10 mouse cellular contexts compared by ENCODE assay signal in genomic region chr8:61288006-61288566, GRCm38 (mm10).
DNase-seq lines count a peak whose midpoint lies in the region; ATAC-seq lines count a peak whose summit lies in the region.
"Had no signal": no experiment of that assay in that cellular context is flagged by ENCODE, and none has a peak within 500 bp of the region (broad histone marks: within the 10 kb centered on the region; RNA-seq: fewer than 3 reads in every experiment).

No protein-coding gene starts in this region.

- H3K27me3 ChIP-seq in kidney, embryonic 15.5 days: no peaks in the 10 kb centered on the region
- H3K27me3 ChIP-seq in forebrain, embryonic 16.5 days (replicated peaks; ENCODE audit: control insufficient read depth, insufficient read depth, low read length): no peaks in the 10 kb centered on the region
- H3K27me3 ChIP-seq in neural tube, embryonic 14.5 days (ENCODE audit: control insufficient read depth, insufficient read depth, low read length): no peaks in the 10 kb centered on the region

- peak overlapping the region; percentile 71 for H3K27ac ChIP-seq in kidney, embryonic 15.5 days
- no peak overlapping the region for H3K27ac ChIP-seq in forebrain, embryonic 16.5 days (ENCODE audit: low read length)
- no peak overlapping the region for H3K27ac ChIP-seq in neural tube, embryonic 14.5 days (ENCODE audit: low read depth, low read length)

- H3K36me3 ChIP-seq in kidney, embryonic 15.5 days: no peaks in the 10 kb centered on the region
- no peaks in the 10 kb centered on the region for H3K36me3 ChIP-seq in forebrain, embryonic 16.5 days (ENCODE audit: control insufficient read depth, insufficient read depth)
- H3K36me3 ChIP-seq in neural tube, embryonic 14.5 days (ENCODE audit: control insufficient read depth, insufficient read depth, low read length): no peaks in the 10 kb centered on the region

- no peak overlapping the region for H3K9ac ChIP-seq in kidney, embryonic 15.5 days
- no peak overlapping the region for H3K9ac ChIP-seq in forebrain, embryonic 16.5 days (replicated peaks; ENCODE audit: low read depth, low read length)
- no peak overlapping the region for H3K9ac ChIP-seq in neural tube, embryonic 14.5 days (replicated peaks; ENCODE audit: low read depth, low read length)

- 60% methylated on average over 11 of the region's 11 CpGs for WGBS in kidney, embryonic 15.5 days
- 45% methylated on average over 11 of the region's 11 CpGs for WGBS in forebrain, embryonic 16.5 days
- 60% methylated on average over 11 of the region's 11 CpGs for WGBS in neural tube, embryonic 14.5 days

- H3K4me3 ChIP-seq in kidney, embryonic 15.5 days (replicated peaks): no peak overlapping the region
- no peak overlapping the region for H3K4me3 ChIP-seq in forebrain, embryonic 16.5 days (replicated peaks; ENCODE audit: low read length)
- H3K4me3 ChIP-seq in neural tube, embryonic 14.5 days (ENCODE audit: low read depth, low read length): no peak overlapping the region
- H3K4me3 ChIP-seq: erythroblast, embryonic 14.5 days had no signal

- no peaks in the 10 kb centered on the region for H3K9me3 ChIP-seq in kidney, embryonic 15.5 days (replicated peaks)
- no peaks in the 10 kb centered on the region for H3K9me3 ChIP-seq in forebrain, embryonic 16.5 days (ENCODE audit: control insufficient read depth, low read length)
- no peaks in the 10 kb centered on the region for H3K9me3 ChIP-seq in neural tube, embryonic 14.5 days (ENCODE audit: control insufficient read depth, low read length)

- H3K4me2 ChIP-seq in kidney, embryonic 15.5 days: 0 out of 2 replicates have a peak overlapping the region, but pooled peaks have one; percentile 8
- H3K4me2 ChIP-seq in forebrain, embryonic 16.5 days (ENCODE audit: low read length): no peak overlapping the region
- no peak overlapping the region for H3K4me2 ChIP-seq in neural tube, embryonic 14.5 days (ENCODE audit: low read depth, low read length)

- ATAC-seq in kidney, embryonic 15.5 days (replicated peaks; ENCODE audit: low FRiP score): no peak
- ATAC-seq in forebrain, embryonic 16.5 days: peak; percentile 78
- peak; percentile 60; the same call in 1 of the 2 replicates for ATAC-seq in neural tube, embryonic 14.5 days (ENCODE audit: low read depth)
- ATAC-seq in activated CD4-positive, CD25-positive, alpha-beta regulatory T cell, adult 4 months: no peak

- peaks cover 70% of the 10 kb centered on the region for H3K4me1 ChIP-seq in kidney, embryonic 15.5 days
- H3K4me1 ChIP-seq in forebrain, embryonic 16.5 days (replicated peaks; ENCODE audit: control insufficient read depth, insufficient read depth, low read length): peaks cover 17% of the 10 kb centered on the region
- H3K4me1 ChIP-seq in neural tube, embryonic 14.5 days (ENCODE audit: control insufficient read depth, insufficient read depth, low read length): 0 out of 2 replicates have a peak, but pooled peaks cover 5% of the 10 kb centered on the region

- DNase-seq in kidney, adult 18-20 months: no peak
- DNase-seq in right cerebral cortex, postnatal 10 days (ENCODE audit: low spot score in 2 of 2): peak; percentile 66 to 79
- DNase-seq in right cerebral cortex, adult 18-20 months: no peak
- no peak for DNase-seq in thymus, postnatal 36 days
- DNase-seq: heart, postnatal 14 days had no signal

Comparison
In these comparisons a context has a peak if more than half of its experiments do, and no peak if none do; other contexts are left out.
1. DNase-seq: peak in right cerebral cortex, postnatal 10 days (2 of 2); none in kidney, adult 18-20 months (single experiment), right cerebral cortex, adult 18-20 months (single experiment) and thymus, postnatal 36 days (0 of 2).
2. ATAC-seq: peak in forebrain, embryonic 16.5 days (single experiment) and neural tube, embryonic 14.5 days (single experiment); none in kidney, embryonic 15.5 days (single experiment) and activated CD4-positive, CD25-positive, alpha-beta regulatory T cell, adult 4 months (single experiment).